Mouse (Mus musculus): ENCODE data around the gene Pex26. TPM values are rescaled to one million over a fixed set of nuclear protein-coding genes. Genes with fewer than 3 reads are reported as not detected.

Pex26 gene
- polyA plus RNA-seq, 1 experiment from 2014 or later, result 10.8 TPM

- peak overlapping the region; percentile 72 for H3K9ac ChIP-seq
- H3K27me3 ChIP-seq, result peaks cover 27% of the 10 kb centered on the region
- peak overlapping the region; percentile 67 for H3K4me2 ChIP-seq
- H3K27ac ChIP-seq, result no peak overlapping the region
- no peaks in the 10 kb centered on the region for H3K9me3 ChIP-seq
- 7% methylated on average over 4 of the region's 4 CpGs for WGBS
- peak overlapping the region; percentile 64 for H3K4me3 ChIP-seq
- peak; percentile 2; the same call in 1 of the 2 replicates for ATAC-seq (ENCODE audit: insufficient number of reproducible peaks, insufficient read depth, low FRiP score, low TSS enrichment, low read depth)
- no peaks in the 10 kb centered on the region for H3K36me3 ChIP-seq
- peaks cover 4% of the 10 kb centered on the region; the same call in 1 of the 2 replicates for H3K4me1 ChIP-seq
Measured at GRCm38 (mm10) chr6:121246037-121246361, 62.5 kb downstream of the Pex26 start.

Other genes starting within 250 kb of the Pex26 start
- gene Mical3, start 52.7 kb upstream of the Pex26 start, polyA plus RNA-seq (2015; fragmentation: Nextera tagmentation; extraction: Ambion mirVana), result 12.3 and 12.7 TPM in 2 replicates
- gene Tuba8, start 27.0 kb downstream of the Pex26 start, polyA plus RNA-seq (2015; fragmentation: Nextera tagmentation; extraction: Ambion mirVana), result 0.30 and 0.83 TPM in 2 replicates
- 1.6 and 1.8 TPM in 2 replicates for gene Usp18, start 62.2 kb downstream of the Pex26 start, polyA plus RNA-seq (2015; fragmentation: Nextera tagmentation; extraction: Ambion mirVana)
- gene Slc6a13, start 116.6 kb downstream of the Pex26 start, polyA plus RNA-seq (2015; fragmentation: Nextera tagmentation; extraction: Ambion mirVana), result 1.6 and 1.9 TPM in 2 replicates
- gene Slc6a12, start 159.4 kb downstream of the Pex26 start, polyA plus RNA-seq (2015; fragmentation: Nextera tagmentation; extraction: Ambion mirVana), result 0.30 TPM in 1 of 2 replicates, not detected in the other

All from embryonic facial prominence, embryonic 13.5 days (tissue).